Mouse (Mus musculus) forebrain, embryonic 11.5 days (tissue): ENCODE data around the gene C130074G19Rik. TPM values are rescaled to one million over a fixed set of nuclear protein-coding genes. Genes with fewer than 3 reads are reported as not detected.
A peak's percentile ranks its signal among the peaks of the same experiment; 100 is the strongest.

Experiments
- ATAC-seq: fragments of 200-750 bp; cut with Nextera tagmentation; replicated peaks from 2 replicates; pipeline ENCODE4 v1.8.0; 2017; ENCODE audit warnings: moderate TSS enrichment; ENCODE audit not compliant: low FRiP score
- DNase-seq: peaks from one replicate; pipeline ENCODE4 v3.0.0-alpha.2; 2017; ENCODE audit warnings: low spot score
- H3K27ac ChIP-seq: fragments of 300-500 bp; sonication (generic); 2 replicates; pipeline ENCODE4 v1.5.1; 2014; ENCODE audit warnings: low read depth, low read length
- H3K27me3 ChIP-seq: fragments of 300-500 bp; sonication (generic); 2 replicates; pipeline ENCODE4 v1.6.1; 2014; ENCODE audit warnings: mild to moderate bottlenecking, low read length, mixed read lengths; ENCODE audit not compliant: control insufficient read depth, insufficient read depth
- H3K36me3 ChIP-seq: fragments of 300-500 bp; sonication (generic); 2 replicates; pipeline ENCODE4 v1.6.1; 2014; ENCODE audit warnings: mild to moderate bottlenecking, low read length, moderate library complexity, mixed read lengths; ENCODE audit not compliant: control insufficient read depth, insufficient read depth
- H3K4me1 ChIP-seq: fragments of 300-500 bp; sonication (generic); replicated peaks from 2 replicates; pipeline ENCODE4 v1.6.1; 2014; ENCODE audit warnings: low read length, mixed read lengths; ENCODE audit not compliant: control insufficient read depth, insufficient read depth
- H3K4me2 ChIP-seq: fragments of 300-500 bp; sonication (generic); 2 replicates; pipeline ENCODE4 v1.6.1; 2014; ENCODE audit warnings: low read depth, mild to moderate bottlenecking, low read length, moderate library complexity, mixed read lengths; ENCODE audit not compliant: severe bottlenecking
- H3K4me3 ChIP-seq: fragments of 300-500 bp; sonication (generic); 2 replicates; pipeline ENCODE4 v1.5.1; 2014; ENCODE audit warnings: low read depth, low read length
- H3K9ac ChIP-seq: fragments of 300-500 bp; sonication (generic); 2 replicates; pipeline ENCODE4 v1.6.1; 2014; ENCODE audit warnings: low read length
- H3K9me3 ChIP-seq: fragments of 300-500 bp; sonication (generic); 2 replicates; pipeline ENCODE4 v1.6.1; 2016; ENCODE audit warnings: low read length, mixed read lengths; ENCODE audit not compliant: control insufficient read depth
- WGBS: fragments of 180-500 bp; shearing (Covaris S2); extraction: QIAGEN DNeasy Blood & Tissue Kit; methylation state at CpG from one replicate; pipeline ENCODE4 v1.1.7; 2014; 5-methylcytosine and 5-hydroxymethylcytosine counted together
- polyA plus RNA-seq: library from polyadenylated mRNA; unstranded; fragments of >200 nt; fragmentation: Nextera tagmentation; extraction: Ambion mirVana; gene quantifications from 2 replicates; pipeline ENCODE4 v1.2.1, GENCODE M21; 2014

C130074G19Rik gene
- polyA plus RNA-seq, 1 experiment from 2014 or later, result 0.48 TPM

- Histone ChIP-seq H3K9ac (no peak overlapping the region), H3K27ac (no peak overlapping the region), H3K4me1 (no peaks in the 10 kb centered on the region), H3K9me3 (no peaks in the 10 kb centered on the region), H3K27me3 (no peaks in the 10 kb centered on the region), H3K36me3 (no peaks in the 10 kb centered on the region; the same call in 1 of the 2 replicates), H3K4me2 (no peak overlapping the region), H3K4me3 (no peak overlapping the region)
- ATAC-seq (no peak), DNase-seq (no peak)
- WGBS, result 86% methylated on average over 6 of the region's 6 CpGs
Observed at GRCm38 (mm10) chr1:184911861-184912260, 28.8 kb upstream of the C130074G19Rik start.

GRCm38 (mm10) chr1:184908558-184908957 is 25.5 kb upstream of the C130074G19Rik start:
- 87% methylated on average over 9 of the region's 9 CpGs for WGBS
- no peaks in the 10 kb centered on the region for H3K4me1 ChIP-seq
- H3K9me3 ChIP-seq, result no peaks in the 10 kb centered on the region
- H3K36me3 ChIP-seq, result no peaks in the 10 kb centered on the region; the same call in 1 of the 2 replicates
- no peak overlapping the region for H3K4me2 ChIP-seq
- ATAC-seq (no peak), DNase-seq (peak; percentile 45)
- H3K4me3 ChIP-seq, result no peak overlapping the region
- H3K27me3 ChIP-seq, result no peaks in the 10 kb centered on the region
- H3K27ac ChIP-seq, result no peak overlapping the region
- H3K9ac ChIP-seq, result no peak overlapping the region

GRCm38 (mm10) chr1:184905904-184906745 is 23.1 kb upstream of the C130074G19Rik start:
- Histone ChIP-seq H3K27me3 (no peaks in the 10 kb centered on the region), H3K27ac (no peak overlapping the region), H3K4me2 (no peak overlapping the region), H3K36me3 (no peaks in the 10 kb centered on the region), H3K4me3 (no peak overlapping the region), H3K9me3 (no peaks in the 10 kb centered on the region), H3K4me1 (no peaks in the 10 kb centered on the region), H3K9ac (no peak overlapping the region)
- 85% methylated on average over 12 of the region's 12 CpGs for WGBS
- DNase-seq, result no peak
- peak; percentile 39 for ATAC-seq

- H3K36me3 ChIP-seq, result no peaks in the 10 kb centered on the region; the same call in 1 of the 2 replicates
- no peak overlapping the region for H3K9ac ChIP-seq
- 89% methylated on average over 19 of the region's 19 CpGs for WGBS
- ATAC-seq (no peak), DNase-seq (no peak)
- H3K9me3 ChIP-seq, result no peaks in the 10 kb centered on the region
- no peak overlapping the region for H3K27ac ChIP-seq
- H3K4me3 ChIP-seq, result no peak overlapping the region
- H3K4me2 ChIP-seq, result no peak overlapping the region
- no peaks in the 10 kb centered on the region for H3K4me1 ChIP-seq
- H3K27me3 ChIP-seq, result no peaks in the 10 kb centered on the region
Observed at GRCm38 (mm10) chr1:184905371-184905770, 22.4 kb upstream of the C130074G19Rik start.

- 73% methylated on average over 7 of the region's 7 CpGs for WGBS
- no peak overlapping the region for H3K9ac ChIP-seq
- H3K4me2 ChIP-seq, result no peak overlapping the region
- DNase-seq, result no peak
- no peaks in the 10 kb centered on the region for H3K9me3 ChIP-seq
- no peak overlapping the region for H3K4me3 ChIP-seq
- H3K27me3 ChIP-seq, result no peaks in the 10 kb centered on the region
- no peaks in the 10 kb centered on the region; the same call in 1 of the 2 replicates for H3K36me3 ChIP-seq
- H3K27ac ChIP-seq, result no peak overlapping the region
- H3K4me1 ChIP-seq, result no peaks in the 10 kb centered on the region
- no peak for ATAC-seq
Observed at GRCm38 (mm10) chr1:184903697-184904096, 20.7 kb upstream of the C130074G19Rik start.

- no peak for DNase-seq
- WGBS, result 83% methylated on average over 7 of the region's 7 CpGs
- H3K36me3 ChIP-seq, result no peaks in the 10 kb centered on the region; the same call in 1 of the 2 replicates
Observed at GRCm38 (mm10) chr1:184902886-184903285, 19.9 kb upstream of the C130074G19Rik start.

GRCm38 (mm10) chr1:184897350-184897749 is 14.3 kb upstream of the C130074G19Rik start:
- peak; percentile 37 for DNase-seq
- Histone ChIP-seq H3K4me2 (no peak overlapping the region), H3K27me3 (no peaks in the 10 kb centered on the region), H3K4me1 (no peaks in the 10 kb centered on the region), H3K27ac (no peak overlapping the region), H3K9ac (no peak overlapping the region), H3K36me3 (no peaks in the 10 kb centered on the region; the same call in 1 of the 2 replicates), H3K4me3 (no peak overlapping the region), H3K9me3 (no peaks in the 10 kb centered on the region)
- WGBS, result 83% methylated on average over 16 of the region's 16 CpGs
- no peak for ATAC-seq

More at GRCm38 (mm10) chr1:184902886-184903285, 19.9 kb upstream of the C130074G19Rik start:
- Histone ChIP-seq H3K4me1 (no peaks in the 10 kb centered on the region), H3K9me3 (no peaks in the 10 kb centered on the region), H3K9ac (no peak overlapping the region), H3K4me2 (no peak overlapping the region), H3K4me3 (no peak overlapping the region), H3K27me3 (no peaks in the 10 kb centered on the region), H3K27ac (no peak overlapping the region)
- ATAC-seq, result no peak

- no peak overlapping the region for H3K4me2 ChIP-seq
- WGBS, result 81% methylated on average over 3 of the region's 3 CpGs
- no peaks in the 10 kb centered on the region for H3K36me3 ChIP-seq
- no peak overlapping the region for H3K4me3 ChIP-seq
- H3K9ac ChIP-seq, result no peak overlapping the region
- ATAC-seq (no peak), DNase-seq (no peak)
- no peaks in the 10 kb centered on the region for H3K4me1 ChIP-seq
- no peak overlapping the region for H3K27ac ChIP-seq
- H3K27me3 ChIP-seq, result no peaks in the 10 kb centered on the region
- no peaks in the 10 kb centered on the region for H3K9me3 ChIP-seq
Observed at GRCm38 (mm10) chr1:184891998-184892397, 9.0 kb upstream of the C130074G19Rik start.

- DNase-seq (no peak), ATAC-seq (no peak)
- 87% methylated on average over 6 of the region's 6 CpGs for WGBS
Observed at GRCm38 (mm10) chr1:184889454-184889853, 6.4 kb upstream of the C130074G19Rik start.

More at GRCm38 (mm10) chr1:184889454-184889853, 6.4 kb upstream of the C130074G19Rik start:
- Histone ChIP-seq H3K4me2 (no peak overlapping the region), H3K27me3 (no peaks in the 10 kb centered on the region), H3K36me3 (no peaks in the 10 kb centered on the region), H3K9me3 (no peaks in the 10 kb centered on the region), H3K4me3 (no peak overlapping the region), H3K27ac (no peak overlapping the region), H3K9ac (no peak overlapping the region), H3K4me1 (no peaks in the 10 kb centered on the region)
